Mouse (Mus musculus) forebrain, embryonic 16.5 days (tissue): ENCODE results near the gene Zfp719. TPM values are rescaled to one million over a fixed set of nuclear protein-coding genes. Genes with fewer than 3 reads are reported as not detected.

ENCODE experiments used
- ATAC-seq: fragments of 200-750 bp; cut with Nextera tagmentation; 2 replicates; pipeline ENCODE4 v1.8.0; 2017; ENCODE audit warnings: mild to moderate bottlenecking, moderate library complexity
- H3K27ac ChIP-seq: fragments of 300-500 bp; sonication (generic); 2 replicates; pipeline ENCODE4 v1.5.1; 2014; ENCODE audit warnings: low read length, control low read depth
- H3K27me3 ChIP-seq: fragments of 300-500 bp; sonication (generic); replicated peaks from 2 replicates; pipeline ENCODE4 v1.6.1; 2014; ENCODE audit warnings: low read length; ENCODE audit not compliant: control insufficient read depth, insufficient read depth
- H3K36me3 ChIP-seq: fragments of 300-500 bp; sonication (generic); 2 replicates; pipeline ENCODE4 v1.6.1; 2014; ENCODE audit not compliant: control insufficient read depth, insufficient read depth
- H3K4me1 ChIP-seq: fragments of 300-500 bp; sonication (generic); replicated peaks from 2 replicates; pipeline ENCODE4 v1.6.1; 2014; ENCODE audit warnings: low read length; ENCODE audit not compliant: control insufficient read depth, insufficient read depth
- H3K4me2 ChIP-seq: fragments of 300-500 bp; sonication (generic); 2 replicates; pipeline ENCODE4 v1.6.1; 2014; ENCODE audit warnings: mild to moderate bottlenecking, low read length, control low read depth
- H3K4me3 ChIP-seq: fragments of 300-500 bp; sonication (generic); replicated peaks from 2 replicates; pipeline ENCODE4 v1.5.1; 2014; ENCODE audit warnings: mild to moderate bottlenecking, low read length, control low read depth
- H3K9ac ChIP-seq: fragments of 300-500 bp; sonication (generic); replicated peaks from 2 replicates; pipeline ENCODE4 v1.6.1; 2014; ENCODE audit warnings: low read depth, low read length, control low read depth
- H3K9me3 ChIP-seq: fragments of 300-500 bp; sonication (generic); 2 replicates; pipeline ENCODE4 v1.6.1; 2016; ENCODE audit warnings: low read length; ENCODE audit not compliant: control insufficient read depth
- WGBS: fragments of 180-500 bp; shearing (Covaris S2); extraction: QIAGEN DNeasy Blood & Tissue Kit; methylation state at CpG from one replicate; pipeline ENCODE4 v1.1.7; 2014; 5-methylcytosine and 5-hydroxymethylcytosine counted together
- polyA plus RNA-seq: library from polyadenylated mRNA; unstranded; fragments of >200 nt; fragmentation: Nextera tagmentation; extraction: Ambion mirVana; gene quantifications from 2 replicates; pipeline ENCODE4 v1.2.1, GENCODE M21; 2015

Gene Zfp719
- polyA plus RNA-seq, 1 experiment from 2014 or later, result 18.5 TPM

- no peaks in the 10 kb centered on the region for H3K36me3 ChIP-seq
- H3K4me3 ChIP-seq, result no peak overlapping the region
- WGBS, result 89% methylated on average over 4 of the region's 4 CpGs
- no peak overlapping the region for H3K4me2 ChIP-seq
- H3K4me1 ChIP-seq, result no peaks in the 10 kb centered on the region
- H3K27me3 ChIP-seq, result no peaks in the 10 kb centered on the region
- no peak overlapping the region for H3K9ac ChIP-seq
- H3K27ac ChIP-seq, result no peak overlapping the region
- no peaks in the 10 kb centered on the region for H3K9me3 ChIP-seq
- no peak for ATAC-seq
Observed at GRCm38 (mm10) chr7:43553153-43553552, 26.3 kb upstream of the Zfp719 start.

- no peaks in the 10 kb centered on the region for H3K4me1 ChIP-seq
- no peaks in the 10 kb centered on the region for H3K36me3 ChIP-seq
- 86% methylated on average over 3 of the region's 3 CpGs for WGBS
- H3K27ac ChIP-seq, result no peak overlapping the region
- no peaks in the 10 kb centered on the region for H3K27me3 ChIP-seq
- no peak for ATAC-seq
- no peak overlapping the region for H3K9ac ChIP-seq
- no peak overlapping the region for H3K4me3 ChIP-seq
- H3K4me2 ChIP-seq, result no peak overlapping the region
- H3K9me3 ChIP-seq, result no peaks in the 10 kb centered on the region
Observed at GRCm38 (mm10) chr7:43554550-43554949, 24.9 kb upstream of the Zfp719 start.

- Histone ChIP-seq H3K9me3 (no peaks in the 10 kb centered on the region), H3K27ac (no peak overlapping the region), H3K4me2 (no peak overlapping the region), H3K9ac (no peak overlapping the region), H3K4me1 (no peaks in the 10 kb centered on the region), H3K4me3 (no peak overlapping the region), H3K27me3 (no peaks in the 10 kb centered on the region), H3K36me3 (no peaks in the 10 kb centered on the region)
- 94% methylated on average over 5 of the region's 5 CpGs for WGBS
- no peak for ATAC-seq
Observed at GRCm38 (mm10) chr7:43555351-43555750, 24.1 kb upstream of the Zfp719 start.

- H3K27me3 ChIP-seq, result no peaks in the 10 kb centered on the region
- no peak for ATAC-seq
- WGBS, result 85% methylated on average over 1 of the region's 1 CpGs
Observed at GRCm38 (mm10) chr7:43556901-43557300, 22.5 kb upstream of the Zfp719 start.

GRCm38 (mm10) chr7:43562006-43562633, 17.3 kb upstream of the Zfp719 start, which contains the start of gene Zfp658:
Gene Zfp658, plus strand, starts transcription at chr7:43562256.
- Histone ChIP-seq H3K4me1 (peaks cover 14% of the 10 kb centered on the region), H3K36me3 (peaks cover 7% of the 10 kb centered on the region), H3K27ac (peak within 1 kb of the TSS; percentile 93), H3K27me3 (no peaks in the 10 kb centered on the region), H3K4me2 (peak within 1 kb of the TSS; percentile 87), H3K4me3 (peak within 1 kb of the TSS; percentile 91), H3K9ac (peak within 1 kb of the TSS; percentile 84), H3K9me3 (no peaks in the 10 kb centered on the region)
- ATAC-seq, result peak; percentile 94
- WGBS, result under 1% methylated on average over 27 of the region's 27 CpGs

More at GRCm38 (mm10) chr7:43556901-43557300, 22.5 kb upstream of the Zfp719 start:
- no peak overlapping the region for H3K4me3 ChIP-seq
- H3K27ac ChIP-seq, result no peak overlapping the region
- no peaks in the 10 kb centered on the region for H3K9me3 ChIP-seq
- no peaks in the 10 kb centered on the region for H3K4me1 ChIP-seq
- H3K4me2 ChIP-seq, result no peak overlapping the region
- H3K36me3 ChIP-seq, result no peaks in the 10 kb centered on the region
- H3K9ac ChIP-seq, result no peak overlapping the region

- peaks cover 14% of the 10 kb centered on the region for H3K4me1 ChIP-seq
- WGBS, result under 1% methylated on average over 10 of the region's 10 CpGs
- H3K9ac ChIP-seq, result peak overlapping the region; percentile 84
- peak; percentile 15 for ATAC-seq
- H3K4me2 ChIP-seq, result peak overlapping the region; percentile 87
- H3K27ac ChIP-seq, result peak overlapping the region; percentile 93
- no peaks in the 10 kb centered on the region for H3K27me3 ChIP-seq
- H3K9me3 ChIP-seq, result no peaks in the 10 kb centered on the region
- H3K36me3 ChIP-seq, result peaks cover 12% of the 10 kb centered on the region
- H3K4me3 ChIP-seq, result peak overlapping the region; percentile 91
Observed at GRCm38 (mm10) chr7:43562651-43563070, 16.7 kb upstream of the Zfp719 start.

GRCm38 (mm10) chr7:43563300-43563699, 16.1 kb upstream of the Zfp719 start:
- Histone ChIP-seq H3K9me3 (no peaks in the 10 kb centered on the region), H3K4me2 (peak overlapping the region; percentile 87), H3K4me3 (peak overlapping the region; percentile 91), H3K36me3 (peaks cover 16% of the 10 kb centered on the region), H3K9ac (peak overlapping the region; percentile 84), H3K27ac (no peak overlapping the region), H3K27me3 (no peaks in the 10 kb centered on the region), H3K4me1 (peaks cover 14% of the 10 kb centered on the region)
- WGBS, result 45% methylated on average over 6 of the region's 6 CpGs
- no peak for ATAC-seq

- no peak overlapping the region for H3K27ac ChIP-seq
- no peak overlapping the region for H3K9ac ChIP-seq
- 96% methylated on average over 2 of the region's 2 CpGs for WGBS
Observed at GRCm38 (mm10) chr7:43571216-43571615, 8.2 kb upstream of the Zfp719 start.

GRCm38 (mm10) chr7:43580526-43580925, 1.1 kb downstream of the Zfp719 start:
- ATAC-seq, result no peak
- Histone ChIP-seq H3K9me3 (no peaks in the 10 kb centered on the region), H3K27me3 (no peaks in the 10 kb centered on the region), H3K27ac (no peak overlapping the region), H3K9ac (peak overlapping the region; percentile 68), H3K4me2 (peak overlapping the region; percentile 71), H3K4me1 (peaks cover 21% of the 10 kb centered on the region), H3K4me3 (peak overlapping the region; percentile 60), H3K36me3 (peaks cover 12% of the 10 kb centered on the region)
- WGBS, result 57% methylated on average over 5 of the region's 5 CpGs

More at GRCm38 (mm10) chr7:43571216-43571615, 8.2 kb upstream of the Zfp719 start:
- no peak for ATAC-seq
- H3K27me3 ChIP-seq, result no peaks in the 10 kb centered on the region
- H3K36me3 ChIP-seq, result peaks cover 63% of the 10 kb centered on the region
- no peaks in the 10 kb centered on the region for H3K4me1 ChIP-seq
- H3K4me3 ChIP-seq, result no peak overlapping the region
- H3K9me3 ChIP-seq, result no peaks in the 10 kb centered on the region
- H3K4me2 ChIP-seq, result no peak overlapping the region
